Mouse (Mus musculus) megakaryocyte, embryonic 14.5 days (primary cell): ENCODE measurements around the gene Jagn1. TPM values are rescaled to one million over a fixed set of nuclear protein-coding genes. Genes with fewer than 3 reads are reported as not detected.

ENCODE experiments used
- H3K27me3 ChIP-seq: replicated peaks from 2 replicates; pipeline ENCODE3; 2012; ENCODE audit warnings: inconsistent platforms
- H3K36me3 ChIP-seq: replicated peaks from 2 replicates; pipeline ENCODE3; 2012; ENCODE audit warnings: low read length, inconsistent platforms, mixed read lengths
- H3K4me1 ChIP-seq: 2 replicates; pipeline ENCODE4 v1.6.1; 2012; ENCODE audit warnings: inconsistent platforms
- H3K4me3 ChIP-seq: replicated peaks from 2 replicates; pipeline ENCODE3; 2012; ENCODE audit warnings: moderate library complexity, mild to moderate bottlenecking, inconsistent platforms
- H3K9me3 ChIP-seq: 2 replicates; pipeline ENCODE4 v1.6.1; 2012; ENCODE audit warnings: inconsistent platforms
- FLI1 ChIP-seq: IDR thresholded peaks from 2 replicates; pipeline ENCODE4 v1.6.1; 2012; ENCODE audit warnings: low read length, inconsistent platforms, mixed read lengths
- GATA1 ChIP-seq: IDR thresholded peaks from 3 replicates; pipeline ENCODE4 v1.6.1; 2012; ENCODE audit warnings: mixed read lengths, low read length, inconsistent platforms, borderline replicate concordance
- polyA plus RNA-seq: library from polyadenylated mRNA; stranded (reverse); fragments of >175 nt; gene quantifications from 2 replicates; pipeline ENCODE4 v1.2.3, GENCODE M21; 2012; ENCODE audit warnings: low replicate concordance; ENCODE audit not compliant: insufficient read depth

Jagn1 gene
- polyA plus RNA-seq, 1 experiment: 10.3 TPM

- H3K9me3 ChIP-seq: peaks cover 4% of the 10 kb centered on the region
- TF ChIP-seq GATA1: no peak
- no peak for TF ChIP-seq FLI1
Measured at GRCm38 (mm10) chr6:113431801-113432200, 10.6 kb upstream of the Jagn1 start.

GRCm38 (mm10) chr6:113433661-113434060, 8.7 kb upstream of the Jagn1 start:
- TF ChIP-seq FLI1 (no peak), GATA1 (no peak)
- Histone ChIP-seq H3K36me3 (no peaks in the 10 kb centered on the region), H3K4me1 (peaks cover 42% of the 10 kb centered on the region), H3K9me3 (no peaks in the 10 kb centered on the region), H3K4me3 (no peak overlapping the region), H3K27me3 (peaks cover 35% of the 10 kb centered on the region)

More at GRCm38 (mm10) chr6:113431801-113432200, 10.6 kb upstream of the Jagn1 start:
- Histone ChIP-seq H3K4me3 (no peak overlapping the region), H3K27me3 (peaks cover 32% of the 10 kb centered on the region), H3K4me1 (peaks cover 38% of the 10 kb centered on the region), H3K36me3 (no peaks in the 10 kb centered on the region)

GRCm38 (mm10) chr6:113434691-113435090, 7.7 kb upstream of the Jagn1 start:
- no peak overlapping the region for H3K4me3 ChIP-seq
- peaks cover 35% of the 10 kb centered on the region for H3K27me3 ChIP-seq
- peaks cover 40% of the 10 kb centered on the region for H3K4me1 ChIP-seq
- no peak for TF ChIP-seq FLI1
- no peak for TF ChIP-seq GATA1
- H3K9me3 ChIP-seq: no peaks in the 10 kb centered on the region
- no peaks in the 10 kb centered on the region for H3K36me3 ChIP-seq

GRCm38 (mm10) chr6:113435664-113436205, 6.6 kb upstream of the Jagn1 start, which contains the start of gene Cidec:
TSS of gene Cidec (minus strand) at chr6:113435760.
- peaks cover 35% of the 10 kb centered on the region for H3K27me3 ChIP-seq
- H3K4me3 ChIP-seq: no peak within 1 kb of the TSS
- no peaks in the 10 kb centered on the region for H3K9me3 ChIP-seq
- no peaks in the 10 kb centered on the region for H3K36me3 ChIP-seq
- H3K4me1 ChIP-seq: peaks cover 30% of the 10 kb centered on the region
- TF ChIP-seq GATA1 (no peak), FLI1 (no peak)

- Histone ChIP-seq H3K4me1 (peaks cover 31% of the 10 kb centered on the region), H3K27me3 (peaks cover 33% of the 10 kb centered on the region), H3K9me3 (no peaks in the 10 kb centered on the region), H3K36me3 (no peaks in the 10 kb centered on the region), H3K4me3 (no peak overlapping the region)
- TF ChIP-seq GATA1: no peak
- TF ChIP-seq FLI1: no peak
Measured at GRCm38 (mm10) chr6:113437135-113437534, 5.2 kb upstream of the Jagn1 start.

GRCm38 (mm10) chr6:113438721-113439430, 3.5 kb upstream of the Jagn1 start:
- TF ChIP-seq FLI1: no peak
- no peak for TF ChIP-seq GATA1
- Histone ChIP-seq H3K4me1 (peaks cover 43% of the 10 kb centered on the region), H3K36me3 (no peaks in the 10 kb centered on the region), H3K27me3 (peaks cover 23% of the 10 kb centered on the region), H3K9me3 (no peaks in the 10 kb centered on the region), H3K4me3 (no peak overlapping the region)

GRCm38 (mm10) chr6:113440686-113441085, 1.7 kb upstream of the Jagn1 start:
- H3K27me3 ChIP-seq: peaks cover 5% of the 10 kb centered on the region
- H3K4me1 ChIP-seq: peaks cover 41% of the 10 kb centered on the region
- peaks cover 6% of the 10 kb centered on the region for H3K36me3 ChIP-seq
- no peaks in the 10 kb centered on the region for H3K9me3 ChIP-seq
- H3K4me3 ChIP-seq: no peak overlapping the region
- TF ChIP-seq FLI1 (no peak), GATA1 (no peak)

GRCm38 (mm10) chr6:113441147-113441680, 1.2 kb upstream of the Jagn1 start:
- TF ChIP-seq FLI1 (no peak), GATA1 (no peak)
- H3K4me3 ChIP-seq: no peak overlapping the region
- H3K27me3 ChIP-seq: peaks cover 3% of the 10 kb centered on the region
- H3K4me1 ChIP-seq: peaks cover 38% of the 10 kb centered on the region
- peaks cover 9% of the 10 kb centered on the region for H3K36me3 ChIP-seq
- H3K9me3 ChIP-seq: no peaks in the 10 kb centered on the region

GRCm38 (mm10) chr6:113442087-113442441, 305 bp upstream of the Jagn1 start:
- H3K4me1 ChIP-seq: peaks cover 36% of the 10 kb centered on the region
- H3K9me3 ChIP-seq: no peaks in the 10 kb centered on the region
- H3K4me3 ChIP-seq: peak overlapping the region; percentile 99
- TF ChIP-seq GATA1: no peak
- TF ChIP-seq FLI1: no peak
- H3K27me3 ChIP-seq: peaks cover 3% of the 10 kb centered on the region
- peaks cover 18% of the 10 kb centered on the region for H3K36me3 ChIP-seq

GRCm38 (mm10) chr6:113443091-113443490, 722 bp downstream of the Jagn1 start:
- H3K4me1 ChIP-seq: peaks cover 34% of the 10 kb centered on the region

More at GRCm38 (mm10) chr6:113443091-113443490, 722 bp downstream of the Jagn1 start:
- no peaks in the 10 kb centered on the region for H3K9me3 ChIP-seq
- peak overlapping the region; percentile 99 for H3K4me3 ChIP-seq
- TF ChIP-seq GATA1 (no peak), FLI1 (no peak)
- H3K27me3 ChIP-seq: no peaks in the 10 kb centered on the region
- H3K36me3 ChIP-seq: peaks cover 28% of the 10 kb centered on the region
